Mouse (Mus musculus) v-Abl transformed pro-B cells (cell line): ENCODE measurements around the gene Acoxl.

Experiments
- in situ Hi-C, 2 experiments: fragments of 400-800 bp; cut with MboI; formaldehyde crosslinking; loops; one replicate each; pipeline ENCODE4 v1.15.1; 2025; ENCODE audit not compliant: unreplicated experiment in 2 of 2

The Acoxl gene

GRCm38 (mm10) chr2:127929939-127930715, 91.5 kb downstream of the Acoxl start:
- in situ Hi-C loops: loop anchor here in 1 of 2 experiments (5.0 kb wide), 2 partner anchors 77 to 103 kb away; no protein-coding TSS in a partner anchor

GRCm38 (mm10) chr2:127931576-127931975, 92.9 kb downstream of the Acoxl start:
- in situ Hi-C loops: loop anchor here in 1 of 2 experiments (5.0 kb wide), 1 partner anchor 104 kb away; no protein-coding TSS in a partner anchor

- in situ Hi-C loops: loop anchor here in 1 of 2 experiments (5.0 kb wide), 1 partner anchor 106 kb away; no protein-coding TSS in a partner anchor
These were observed 94.9 kb downstream of the Acoxl start for GRCm38 (mm10) chr2:127933531-127933931.

GRCm38 (mm10) chr2:127937079-127937478, 98.4 kb downstream of the Acoxl start:
- in situ Hi-C loops: no loop called here

GRCm38 (mm10) chr2:127939206-127939605, 100.5 kb downstream of the Acoxl start:
- in situ Hi-C loops: no loop called here

GRCm38 (mm10) chr2:127960579-127960978, 121.9 kb downstream of the Acoxl start:
- in situ Hi-C loops: no loop called here

GRCm38 (mm10) chr2:127961154-127961553, 122.5 kb downstream of the Acoxl start:
- in situ Hi-C loops: no loop called here

GRCm38 (mm10) chr2:127961802-127962433, 123.2 kb downstream of the Acoxl start:
- in situ Hi-C loops: no loop called here

GRCm38 (mm10) chr2:127968944-127969343, 130.3 kb downstream of the Acoxl start:
- in situ Hi-C loops: no loop called here

- in situ Hi-C loops: no loop called here
These were observed 137.6 kb downstream of the Acoxl start for GRCm38 (mm10) chr2:127976276-127976675.

GRCm38 (mm10) chr2:127978601-127979230, 140.0 kb downstream of the Acoxl start:
- in situ Hi-C loops: no loop called here

- in situ Hi-C loops: no loop called here
These were observed 143.9 kb downstream of the Acoxl start for GRCm38 (mm10) chr2:127982610-127983009.

- in situ Hi-C loops: no loop called here
These were observed 144.6 kb downstream of the Acoxl start for GRCm38 (mm10) chr2:127983301-127983700.

- in situ Hi-C loops: no loop called here
These were observed 145.3 kb downstream of the Acoxl start for GRCm38 (mm10) chr2:127983981-127984380.

- in situ Hi-C loops: no loop called here
These were observed 149.0 kb downstream of the Acoxl start for GRCm38 (mm10) chr2:127987706-127988105.

GRCm38 (mm10) chr2:127990856-127991479, 152.3 kb downstream of the Acoxl start:
- in situ Hi-C loops: no loop called here

GRCm38 (mm10) chr2:127991656-127992055, 153.0 kb downstream of the Acoxl start:
- in situ Hi-C loops: no loop called here

- in situ Hi-C loops: loop anchor here (5.0 to 10.0 kb wide), 5 partner anchors 82 to 396 kb away; no protein-coding TSS in a partner anchor
These were observed 170.2 kb downstream of the Acoxl start for GRCm38 (mm10) chr2:128008662-128009423.

GRCm38 (mm10) chr2:128014613-128015012, 175.9 kb downstream of the Acoxl start:
- in situ Hi-C loops: loop anchor here in 1 of 2 experiments (5.0 kb wide), 1 partner anchor 108 kb away; no protein-coding TSS in a partner anchor

- in situ Hi-C loops: no loop called here
These were observed 176.9 kb downstream of the Acoxl start for GRCm38 (mm10) chr2:128015602-128016001.
